Mouse (Mus musculus) heart, postnatal 25 days (tissue): ENCODE data around the gene Usp46. TPM values are rescaled to one million over a fixed set of nuclear protein-coding genes. Genes with fewer than 3 reads are reported as not detected.

Source experiments
- DNase-seq: peaks from one replicate; pipeline ENCODE4 v3.0.0; 2022; ENCODE audit warnings: low spot score
- intact Hi-C: fragments of 180-260 bp; cut with DNase I; formaldehyde crosslinking; loops from one replicate; pipeline ENCODE4 v1.15.1; 2025
- total RNA-seq, 2 experiments: library from RNA; stranded (reverse); gene quantifications; 2 replicates each; pipeline ENCODE4 v1.2.3; 2021

Usp46 gene
- total RNA-seq, 2 experiments from 2014 or later, result 40.6 to 41.3 TPM

DNA sequence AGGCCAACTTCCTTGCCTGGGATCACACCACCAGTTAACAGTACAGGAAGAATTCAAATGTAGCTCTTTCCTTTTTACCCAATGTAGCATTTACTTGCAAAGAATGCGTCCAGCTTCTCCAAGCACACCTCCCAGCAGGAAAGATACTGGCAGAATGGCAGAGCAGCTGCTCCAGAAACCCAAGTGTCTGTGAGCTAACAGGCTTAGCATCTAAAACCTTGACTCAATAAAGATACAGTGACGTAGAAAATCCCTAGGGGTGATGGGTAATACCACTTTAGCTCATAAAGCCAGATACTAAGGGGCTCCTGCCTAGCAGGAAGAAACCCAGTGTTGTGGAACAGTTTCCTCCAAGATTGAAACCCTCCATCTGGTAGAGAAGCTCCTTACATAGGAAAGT is 32.8 kb downstream of the Usp46 start:
- intact Hi-C loops, result no loop called here
- no peak for DNase-seq

DNA sequence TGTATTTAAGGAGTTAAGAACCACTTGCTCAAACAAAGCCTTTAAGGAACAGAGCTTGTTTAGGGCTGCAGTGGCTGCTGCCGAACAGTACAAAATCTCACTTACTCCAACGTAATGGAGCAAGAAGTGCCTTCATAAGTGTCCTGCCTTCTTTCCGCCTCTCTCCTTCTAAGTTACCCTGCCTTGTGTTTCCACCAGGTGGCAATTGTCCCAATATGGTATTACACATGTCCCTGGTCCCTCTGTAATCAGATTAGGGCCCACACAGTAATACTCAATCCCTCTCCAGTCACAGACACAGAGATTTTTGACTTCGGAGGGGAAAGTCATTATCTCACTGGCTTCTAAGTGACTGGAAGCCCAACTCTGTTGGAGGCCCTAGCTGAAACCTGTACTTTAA is 34.1 kb downstream of the Usp46 start:
- no peak for DNase-seq
- intact Hi-C loops, result no loop called here

DNA sequence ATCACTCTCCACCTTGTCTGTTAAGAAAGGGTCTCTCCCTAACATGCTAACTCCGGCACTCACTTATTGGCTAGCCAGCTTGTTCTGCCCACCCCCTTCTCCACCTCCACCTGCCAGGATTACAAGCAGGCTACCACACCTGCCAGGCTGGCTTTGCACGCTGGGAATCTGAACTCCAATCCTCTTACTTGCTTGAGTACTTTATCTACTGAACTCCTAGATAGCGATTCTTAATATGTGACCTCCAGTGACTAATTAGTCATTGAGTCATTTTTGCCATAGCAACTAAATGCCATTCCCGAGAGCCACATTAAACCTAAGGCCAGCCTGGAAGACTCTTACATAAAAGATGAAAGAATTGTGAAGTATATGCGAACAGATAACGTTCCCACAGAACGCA is 38.4 kb downstream of the Usp46 start:
- no peak for DNase-seq
- intact Hi-C loops, result no loop called here

DNA sequence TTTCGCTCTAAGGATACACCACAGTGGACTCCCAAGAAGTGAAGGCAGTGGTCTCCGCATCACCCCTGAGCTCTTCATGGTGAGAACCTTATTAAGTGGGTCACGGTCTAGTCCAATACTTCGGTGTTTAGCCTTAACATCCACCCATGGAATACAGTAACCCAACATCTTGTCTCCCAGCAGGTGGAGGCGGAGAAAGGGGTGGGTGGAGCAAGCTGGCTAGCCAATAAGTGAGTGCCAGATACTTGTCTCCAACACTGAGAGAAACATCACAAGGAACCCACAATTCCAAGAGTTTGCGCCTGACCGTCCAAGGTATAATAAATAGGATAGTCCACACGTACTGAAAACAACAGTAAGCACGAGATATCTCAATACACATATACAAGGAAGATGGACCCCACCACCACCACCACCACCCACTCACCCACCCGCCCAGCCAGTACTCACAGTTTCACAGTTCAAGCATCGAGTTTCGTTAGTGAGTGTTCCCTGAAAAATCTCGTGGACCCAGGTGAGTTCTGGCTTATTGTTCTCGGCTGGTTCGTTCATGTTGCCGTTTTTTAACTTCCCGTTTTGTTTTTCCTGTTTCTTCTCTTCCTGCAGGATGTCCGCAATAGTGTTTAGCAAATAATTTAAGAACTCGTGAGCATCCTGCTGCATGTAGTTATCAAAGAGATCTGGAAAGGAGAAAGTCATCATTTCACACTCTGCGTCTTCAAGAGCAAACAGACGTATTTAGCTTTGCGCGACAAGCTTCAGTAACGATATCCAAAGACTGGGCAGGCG is 39.3 kb downstream of the Usp46 start:
- DNase-seq, result no peak
- intact Hi-C loops, result no loop called here

DNA sequence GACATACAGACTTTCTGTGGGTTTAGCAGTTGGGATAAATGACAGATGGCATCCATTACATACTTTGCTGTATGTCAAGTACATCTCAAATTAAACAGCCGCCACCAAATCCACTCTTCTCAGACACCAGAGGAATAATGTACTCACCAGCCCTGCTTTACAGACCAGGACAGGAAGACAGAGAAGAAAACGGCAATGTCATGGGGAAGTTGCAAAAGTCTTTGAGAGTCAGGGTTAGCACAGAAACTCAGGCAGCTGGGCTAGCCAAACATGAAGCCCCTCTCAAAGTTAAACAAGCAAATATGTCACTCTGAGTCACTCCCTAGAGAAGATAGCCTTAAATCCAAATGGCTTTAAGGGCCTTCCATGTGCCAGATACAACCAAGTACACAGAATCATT is 40.0 kb downstream of the Usp46 start:
- intact Hi-C loops, result no loop called here
- DNase-seq, result no peak

DNA sequence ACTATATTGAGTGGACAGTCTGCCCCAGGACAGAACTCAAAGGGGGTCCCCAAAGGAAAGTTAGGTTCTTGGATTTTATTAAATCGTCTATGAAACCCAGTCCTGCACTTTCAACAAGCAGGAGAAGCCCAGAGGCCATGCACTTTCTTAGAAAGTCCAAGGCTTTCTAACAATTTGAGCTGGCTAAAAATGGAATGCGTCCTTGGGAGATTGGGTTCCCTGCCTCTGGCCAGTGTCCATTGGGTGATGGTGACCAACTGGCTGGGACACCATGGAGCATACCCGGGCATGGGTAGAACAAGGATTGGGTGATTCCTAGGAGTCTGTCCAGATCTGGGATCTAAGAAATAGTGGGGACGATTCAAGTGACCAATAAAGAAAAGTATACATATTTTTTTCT is 47.7 kb downstream of the Usp46 start:
- DNase-seq, result no peak
- intact Hi-C loops, result no loop called here

DNA sequence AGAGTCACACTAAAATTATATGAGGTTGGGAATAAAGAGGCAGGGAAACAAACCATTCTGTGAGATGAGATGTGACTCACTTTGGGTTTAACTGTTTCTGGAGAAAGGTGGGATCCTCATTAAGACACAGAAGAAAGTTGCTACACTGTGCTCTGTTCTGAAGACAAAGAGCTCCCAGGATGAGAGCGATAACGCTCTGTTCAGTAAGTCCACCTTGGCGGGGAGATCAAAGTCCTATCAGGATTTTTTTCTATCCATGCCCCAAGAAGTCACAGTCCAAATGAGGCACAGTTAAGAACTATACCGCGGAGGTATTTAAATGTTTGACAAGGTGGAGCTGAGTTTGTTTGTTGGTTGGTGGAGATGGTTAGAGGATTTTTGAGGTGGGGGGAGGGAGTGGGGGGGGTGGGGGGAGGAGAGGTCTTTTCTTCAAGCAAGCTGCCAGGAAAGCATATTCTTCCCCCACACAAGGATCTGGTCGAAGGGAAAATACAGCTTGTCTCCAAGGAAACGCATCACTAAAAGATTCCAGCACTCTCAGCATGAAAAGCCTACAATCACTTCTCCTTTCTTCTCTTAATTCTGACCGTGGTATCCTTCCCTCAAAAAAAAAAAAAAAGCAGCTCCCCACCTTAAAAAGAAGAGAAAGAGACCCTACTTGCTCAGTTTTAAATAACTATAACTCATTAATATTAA is 49.2 kb downstream of the Usp46 start:
- intact Hi-C loops, result no loop called here
- no peak for DNase-seq

DNA sequence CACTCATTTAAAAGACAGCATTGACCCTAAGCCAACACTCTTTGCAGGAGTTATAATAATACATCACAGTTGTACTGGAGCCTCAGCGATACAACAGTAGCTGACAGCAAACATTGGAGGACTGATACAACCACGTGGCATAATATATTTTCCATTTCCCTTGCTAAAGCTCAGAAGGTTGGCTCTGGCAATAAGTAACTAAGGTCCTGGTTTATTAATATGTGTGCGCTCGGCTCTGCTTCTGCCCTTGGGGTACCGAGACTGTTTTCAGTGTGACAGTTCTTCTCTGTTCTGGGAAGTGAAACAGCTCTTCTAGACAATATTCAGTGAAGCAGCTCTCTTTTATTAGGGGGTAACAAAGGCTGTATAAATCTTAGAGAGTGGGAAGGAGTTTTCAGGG is 50.7 kb downstream of the Usp46 start:
- intact Hi-C loops, result no loop called here
- no peak for DNase-seq

DNA sequence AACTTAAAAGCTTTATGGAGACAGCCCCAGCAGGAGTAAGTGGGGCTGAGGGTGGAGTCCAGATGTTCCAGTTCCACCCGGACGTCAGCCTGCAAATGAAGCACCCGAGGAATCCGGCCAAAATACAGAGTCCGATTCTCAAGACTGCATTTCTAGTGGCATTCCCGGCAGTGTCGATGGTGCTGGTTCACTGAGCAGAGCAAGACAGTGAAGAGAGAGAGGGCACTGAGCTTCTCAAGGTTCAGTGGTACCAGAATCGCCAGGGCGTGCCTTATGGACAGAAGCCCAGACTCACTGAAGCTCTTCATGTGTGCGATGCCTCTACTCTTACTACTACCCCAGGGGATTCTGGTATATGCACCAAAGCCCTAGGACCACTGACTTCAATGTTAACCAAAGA is 56.6 kb downstream of the Usp46 start:
- intact Hi-C loops, result no loop called here
- no peak for DNase-seq

DNA sequence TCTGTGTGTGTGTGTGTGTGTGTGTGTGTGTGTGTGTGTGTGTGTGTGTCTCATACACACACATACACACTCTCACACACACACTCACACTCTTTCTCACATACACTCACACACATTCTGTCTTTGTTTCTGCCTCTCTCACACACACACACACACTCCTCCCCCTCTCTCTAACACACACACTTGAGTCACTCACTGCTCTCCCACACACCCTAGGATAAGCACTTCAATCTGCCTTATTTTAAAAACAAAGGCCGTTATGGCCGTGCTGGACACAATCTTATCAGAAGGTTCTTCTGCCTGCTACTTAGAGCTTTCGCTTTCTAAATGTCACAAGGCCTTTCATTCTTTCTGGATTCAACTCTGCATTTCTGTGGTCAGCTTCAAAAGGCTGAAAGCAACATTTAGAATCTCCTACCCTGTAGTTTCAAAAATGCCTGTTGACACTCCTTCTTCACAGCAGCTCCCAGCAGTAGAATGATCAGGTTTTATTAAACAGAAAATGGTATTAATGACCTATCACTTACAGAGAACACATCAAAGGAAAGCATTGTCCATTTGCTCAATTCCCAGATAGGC is 60.6 kb downstream of the Usp46 start:
- intact Hi-C loops, result loop anchor here (5.0 to 10.0 kb wide), 2 partner anchors 60 to 187 kb away; partner anchors contain the start of genes Rasl11b and Usp46
- DNase-seq, result no peak

DNA sequence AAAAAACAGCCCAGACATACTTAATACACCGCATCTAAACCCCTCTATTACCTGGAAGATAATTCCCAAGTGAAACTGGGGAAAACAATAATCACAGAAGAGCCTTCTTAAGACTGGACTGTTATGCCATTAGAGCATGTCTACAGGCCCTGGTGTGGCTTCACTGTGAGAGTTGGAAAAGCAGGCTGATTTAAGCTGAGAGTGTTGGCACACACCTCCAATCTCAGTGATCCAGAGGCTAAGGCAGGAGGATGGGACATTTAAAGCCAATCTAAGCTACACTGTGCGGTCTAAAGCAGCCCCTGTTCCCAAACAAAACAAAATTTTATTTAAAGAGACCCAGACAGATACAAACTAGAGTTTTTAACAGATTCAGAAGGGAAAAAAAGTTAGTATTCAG is 62.3 kb downstream of the Usp46 start:
- intact Hi-C loops, result loop anchor here (5.0 to 10.0 kb wide), 2 partner anchors 61 to 189 kb away; partner anchors contain the start of genes Rasl11b and Usp46
- DNase-seq, result no peak

DNA sequence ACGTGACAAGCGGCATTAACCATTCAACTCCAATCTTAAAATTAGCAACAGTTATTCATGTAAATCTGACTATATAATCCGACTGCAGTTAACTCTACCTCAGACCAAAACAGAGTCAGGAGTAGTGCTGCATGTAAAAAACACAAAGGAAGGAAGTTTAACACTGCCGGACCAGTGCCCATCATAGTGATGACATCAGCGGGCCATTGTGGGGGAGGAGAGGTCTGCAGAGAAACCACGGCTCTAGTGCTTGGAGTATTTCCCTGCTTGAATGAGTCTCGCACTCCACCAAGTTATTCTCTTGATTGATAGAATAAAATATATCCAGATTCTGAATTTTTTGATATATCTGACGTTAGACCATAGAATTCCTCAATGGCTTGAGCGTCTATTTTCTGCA is 66.5 kb downstream of the Usp46 start:
- intact Hi-C loops, result loop anchor here (10.0 kb wide), 1 partner anchor 193 kb away; the partner anchor contains the start of gene Rasl11b
- no peak for DNase-seq

DNA sequence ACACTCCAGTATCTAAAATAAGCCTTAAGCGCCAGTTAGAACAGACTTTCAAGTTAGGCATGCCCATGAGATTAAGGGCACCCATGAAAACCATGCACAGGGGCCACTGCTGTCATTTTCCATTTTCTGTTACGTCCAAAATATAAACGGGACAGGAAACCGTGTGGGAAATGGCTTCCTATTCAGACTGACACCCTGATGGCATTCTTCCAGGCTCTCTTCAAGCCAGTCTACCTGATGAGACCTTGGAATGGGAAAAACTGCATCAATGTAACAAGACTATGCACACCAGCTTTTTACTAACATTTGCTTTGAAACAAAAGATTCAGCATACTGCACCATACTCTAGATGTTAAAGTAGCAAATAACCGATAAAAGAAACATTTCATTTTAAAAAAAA is 69.3 kb downstream of the Usp46 start:
- intact Hi-C loops, result no loop called here

DNA sequence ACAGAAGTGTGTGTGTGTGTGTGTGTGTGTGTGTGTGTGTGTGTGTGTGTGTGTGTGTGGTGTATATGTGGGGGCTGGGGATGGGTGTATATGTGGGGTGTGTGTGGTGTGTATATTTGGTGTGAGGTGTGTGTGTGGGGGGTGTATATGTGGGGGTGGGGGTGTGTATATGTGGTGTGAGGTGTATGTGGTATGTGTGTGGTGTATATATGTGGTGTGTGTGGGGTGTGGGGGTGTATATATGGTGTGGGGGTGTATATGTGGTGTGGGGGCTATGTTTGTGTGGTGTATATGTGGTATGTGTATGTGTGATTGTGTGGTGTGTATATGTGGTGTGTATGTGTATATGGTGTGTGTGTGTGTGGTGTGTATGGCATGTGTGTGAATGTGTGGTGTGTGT is 73.4 kb downstream of the Usp46 start:
- intact Hi-C loops, result loop anchor here (5.0 kb wide), 2 partner anchors 143 to 282 kb away; no protein-coding TSS in a partner anchor
- no peak for DNase-seq

More for the DNA sequence above, 69.3 kb downstream of the Usp46 start:
- DNase-seq, result no peak

DNA sequence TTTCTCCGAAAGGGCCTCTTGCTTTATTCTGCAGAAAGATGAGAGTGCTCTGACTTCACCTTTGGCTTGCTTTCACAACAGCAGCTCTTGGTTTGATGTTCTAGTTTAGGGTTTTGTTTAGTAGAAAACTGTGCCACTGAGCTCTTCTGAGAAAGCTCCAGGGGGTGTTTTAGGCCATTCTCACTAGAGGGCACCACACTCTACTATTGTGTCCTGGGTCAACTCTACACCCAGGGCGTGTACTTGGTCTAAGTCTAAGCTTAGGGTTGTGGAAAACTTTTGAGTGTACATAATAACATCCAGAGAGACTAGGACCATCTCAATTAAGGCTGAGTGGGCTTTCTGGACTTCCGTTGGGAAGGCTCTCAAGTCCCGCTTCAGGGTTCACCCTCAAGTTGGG is 74.7 kb downstream of the Usp46 start:
- intact Hi-C loops, result loop anchor here (5.0 kb wide), 2 partner anchors 141 to 284 kb away; no protein-coding TSS in a partner anchor
- DNase-seq, result no peak

DNA sequence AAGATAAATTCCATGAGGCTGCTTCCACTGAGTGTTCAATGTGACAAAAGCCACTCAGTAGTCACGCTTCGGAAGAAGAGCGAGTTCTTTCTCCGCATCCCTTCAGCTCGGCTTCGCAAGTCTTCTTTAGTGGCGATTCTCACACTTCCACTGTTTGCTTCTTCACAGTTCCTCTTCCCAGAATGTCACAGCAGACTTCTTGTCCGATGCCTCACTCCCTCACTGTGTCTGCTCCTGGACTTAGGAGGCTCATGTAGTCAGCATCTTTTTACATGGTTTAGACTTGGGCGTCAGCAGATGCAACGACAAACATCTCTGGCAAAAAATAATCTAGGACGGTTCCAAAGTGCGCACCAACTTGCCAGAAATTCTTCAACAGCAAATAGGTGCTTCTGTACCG is 75.9 kb downstream of the Usp46 start:
- intact Hi-C loops, result loop anchor here (5.0 kb wide), 2 partner anchors 140 to 285 kb away; no protein-coding TSS in a partner anchor

DNA sequence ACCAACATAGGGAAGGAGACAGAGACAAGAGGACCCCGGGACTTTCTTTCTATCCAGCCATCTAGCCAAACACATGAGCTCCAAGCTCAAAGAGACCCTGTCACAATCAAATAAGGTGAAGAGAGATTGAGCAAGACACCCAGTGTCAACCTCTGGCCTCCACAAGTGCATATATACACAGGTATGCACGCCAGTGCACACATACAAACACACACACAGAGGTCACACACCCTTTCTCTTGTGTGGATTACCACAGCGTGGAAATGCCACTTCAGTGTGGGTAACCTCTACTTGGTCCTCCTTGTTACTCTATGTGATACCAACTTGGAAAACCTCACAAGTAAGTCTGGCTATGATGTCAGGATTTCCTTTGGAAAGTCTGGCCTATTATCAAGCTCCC is 78.7 kb downstream of the Usp46 start:
- no peak for DNase-seq

More for the DNA sequence above, 75.9 kb downstream of the Usp46 start:
- no peak for DNase-seq

DNA sequence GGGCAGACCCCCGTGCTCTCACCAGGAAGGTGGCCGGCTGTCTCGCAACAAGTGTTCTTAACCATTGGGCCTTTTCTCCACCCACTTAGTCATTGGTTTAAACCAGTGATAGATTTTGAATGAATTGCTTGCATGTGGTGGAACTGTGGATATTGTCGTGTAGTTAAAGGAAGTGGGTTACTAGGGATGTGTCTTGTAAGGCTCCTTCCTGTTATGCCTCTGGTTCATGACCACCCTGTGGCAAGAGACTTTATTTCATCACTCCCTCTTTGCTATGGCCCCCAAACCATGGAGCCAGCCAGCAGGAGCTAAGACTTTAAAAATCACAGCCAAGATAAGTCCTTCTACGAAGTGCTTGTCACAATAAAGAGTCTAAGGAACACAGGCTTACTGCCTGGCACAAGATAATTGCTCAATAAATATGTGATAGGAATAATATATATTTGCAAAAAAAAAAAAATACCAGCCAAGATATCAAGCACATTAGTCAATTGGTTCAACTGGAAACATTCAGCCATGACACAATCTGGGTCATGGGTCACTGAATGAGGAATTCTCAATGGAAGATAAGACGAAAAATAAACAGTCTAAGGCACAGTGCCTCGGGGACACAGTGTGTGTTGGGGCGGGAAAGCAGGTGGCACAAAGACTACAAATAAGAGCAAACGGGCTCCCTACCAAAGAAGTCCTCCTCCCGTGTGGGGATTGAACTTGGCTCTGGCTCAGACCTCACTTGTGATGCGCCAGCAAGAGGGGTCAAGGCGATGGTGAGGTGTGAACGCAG is 80.3 kb downstream of the Usp46 start:
- intact Hi-C loops, result no loop called here
- no peak for DNase-seq

More for the DNA sequence above, 78.7 kb downstream of the Usp46 start:
- intact Hi-C loops, result no loop called here

DNA sequence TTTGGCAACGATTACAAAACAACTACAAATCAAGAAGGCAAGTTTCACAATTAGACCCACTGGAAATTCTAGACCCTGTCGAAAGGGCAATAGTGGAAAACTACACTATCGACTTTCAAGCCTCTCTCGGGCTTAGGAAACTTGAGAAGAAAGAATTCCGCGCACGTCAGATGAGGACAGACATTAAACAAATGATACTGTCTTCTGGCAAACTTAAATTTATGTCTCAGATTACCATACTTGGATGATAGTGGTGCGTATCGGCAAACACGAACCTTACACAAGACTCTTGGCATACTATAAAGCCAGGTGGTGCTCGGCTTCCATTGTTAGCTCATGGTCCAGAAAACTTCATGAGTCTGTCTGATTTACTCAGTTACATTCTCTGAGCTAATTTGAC is 90.8 kb downstream of the Usp46 start:
- no peak for DNase-seq
- intact Hi-C loops, result no loop called here

DNA sequence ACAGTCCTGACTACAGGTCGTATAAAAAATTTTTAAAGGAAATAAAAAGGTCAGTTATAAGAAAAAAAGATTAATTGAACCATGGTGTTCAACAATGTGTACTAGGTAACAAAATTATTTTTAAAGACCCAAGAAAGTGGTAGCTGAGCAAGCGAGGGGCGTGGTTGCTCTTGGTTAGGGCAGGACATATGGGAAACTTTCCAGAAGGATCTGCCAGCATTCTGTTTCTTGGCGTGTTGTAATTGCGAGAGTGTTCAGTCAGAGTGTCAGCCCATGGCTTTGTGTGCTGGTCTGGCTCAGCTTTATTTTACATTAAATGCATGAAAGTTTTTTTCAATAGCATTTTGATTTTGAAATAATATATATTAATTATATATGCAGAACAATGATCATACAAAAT is 96.5 kb downstream of the Usp46 start:
- no peak for DNase-seq
- intact Hi-C loops, result no loop called here
